Mouse (Mus musculus) heart, adult 18-20 months (tissue): ENCODE results near the gene Sgip1. TPM values are rescaled to one million over a fixed set of nuclear protein-coding genes. Genes with fewer than 3 reads are reported as not detected.

Experiments
- DNase-seq, 2 experiments: peaks; one replicate each; pipeline ENCODE4 v3.0.0; 2021 to 2022; ENCODE audit warnings: mixed read lengths in 1 of 2
- long read RNA-seq, 2 experiments: library from polyadenylated mRNA; stranded (forward); transcript quantifications; one replicate each; pipeline ENCODE4 v2.0.0; 2021
- total RNA-seq, 2 experiments: library from RNA; stranded (reverse); gene quantifications; 2 replicates each; pipeline ENCODE4 v1.2.3; 2021

The Sgip1 gene
- 1 to 10 TPM in 1 of 2 experiments, under 1 TPM in 1; 0.65 to 1.3 TPM for total RNA-seq
- long read RNA-seq, experiment 1, result 0 reads
- long read RNA-seq, experiment 2, result 0 reads

- DNase-seq, result no peak
Observed at GRCm38 (mm10) chr4:102741287-102741686, at the start of gene Sgip1. TSS of gene Sgip1 (plus strand) at chr4:102741297.

- no peak for DNase-seq
Observed at GRCm38 (mm10) chr4:102691402-102691801, 49.7 kb upstream of the Sgip1 start.

DNA sequence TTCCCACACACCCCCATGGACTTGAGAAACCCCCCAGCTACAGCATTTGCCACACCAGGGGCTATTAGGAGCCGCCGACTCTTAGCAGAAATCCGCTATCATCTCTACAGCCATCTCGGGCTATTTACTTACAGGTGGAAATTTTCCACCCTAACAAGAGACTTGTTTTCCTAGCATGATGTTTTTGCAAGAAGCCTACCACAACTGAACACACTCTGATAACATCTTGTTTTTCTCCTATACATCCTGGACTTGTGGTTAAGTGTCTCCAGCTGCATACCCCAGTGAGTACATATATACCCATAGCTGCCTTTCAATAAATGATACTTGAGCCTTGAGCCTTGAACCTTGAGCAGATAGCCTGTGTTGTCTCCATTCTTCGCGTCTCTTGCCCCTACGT, 43.1 kb upstream of the Sgip1 start:
- no peak for DNase-seq

DNA sequence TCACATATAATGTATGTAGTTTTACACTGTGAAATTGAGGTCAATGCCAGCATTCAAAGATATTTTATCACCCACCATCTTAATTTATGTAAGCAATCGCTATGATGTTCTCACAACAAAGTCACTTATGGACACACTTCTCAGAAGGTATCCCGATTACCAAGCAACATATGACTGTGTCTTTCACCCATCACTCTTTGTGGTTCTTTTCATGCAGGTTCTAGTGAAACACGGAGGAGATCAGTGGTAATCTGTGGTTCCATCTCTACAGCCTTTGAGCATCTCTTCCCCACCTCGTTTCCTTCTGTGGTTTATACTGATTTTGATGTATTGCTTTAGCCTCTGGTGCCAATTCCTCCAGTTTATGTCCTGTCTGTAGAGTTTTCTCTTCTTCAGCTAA, 29.4 kb upstream of the Sgip1 start:
- no peak for DNase-seq

DNA sequence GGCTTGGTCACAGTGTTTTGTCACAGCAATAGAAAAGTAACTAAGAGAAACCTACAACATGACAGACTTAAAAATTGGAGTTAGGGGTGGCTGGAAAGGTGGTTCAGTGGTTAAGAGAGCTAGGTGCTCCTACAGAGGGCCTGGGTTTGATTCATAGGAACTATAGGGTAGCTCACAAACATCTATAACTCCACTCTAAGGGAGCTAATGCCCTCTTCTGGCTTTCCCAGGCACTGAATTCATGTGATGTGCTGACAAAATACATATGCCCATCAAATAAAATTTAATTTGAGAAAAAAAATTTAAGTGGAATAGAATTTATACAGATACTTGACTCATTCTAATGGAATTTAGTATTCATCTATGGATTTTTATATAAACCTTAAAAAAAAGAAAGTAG, 25.6 kb upstream of the Sgip1 start:
- no peak for DNase-seq

DNA sequence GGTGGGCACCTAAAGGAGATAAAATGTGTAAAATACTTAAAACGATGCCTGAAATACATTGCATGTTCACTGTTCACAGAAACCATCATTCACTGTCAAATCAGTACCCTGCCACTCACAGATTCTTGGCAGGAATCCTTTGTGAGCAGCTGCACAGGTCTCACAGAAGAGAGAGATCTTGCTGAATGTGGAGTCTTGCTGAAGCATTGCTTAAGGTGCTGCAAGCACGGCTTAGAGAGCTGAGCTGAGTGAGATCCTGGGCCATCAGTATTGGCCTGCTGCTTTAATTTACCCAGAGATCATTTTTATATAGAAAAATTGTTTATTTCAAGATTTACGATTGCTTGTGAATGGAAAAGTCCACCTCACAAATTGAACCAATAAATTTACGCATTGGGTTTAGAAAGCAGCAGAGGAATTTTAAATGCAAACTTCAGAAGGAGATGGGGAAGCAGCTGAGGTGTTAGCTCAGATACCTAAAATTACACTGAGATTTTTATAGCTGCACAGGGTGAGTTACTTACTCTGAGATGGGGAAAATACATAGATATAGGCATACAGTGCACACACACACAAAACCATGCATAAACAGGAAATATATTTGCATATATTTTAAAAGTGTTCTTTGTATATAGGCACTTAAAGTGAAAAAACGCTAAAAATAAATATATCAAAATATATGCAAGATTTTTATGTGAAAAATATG, 23.8 kb upstream of the Sgip1 start:
- no peak for DNase-seq

DNA sequence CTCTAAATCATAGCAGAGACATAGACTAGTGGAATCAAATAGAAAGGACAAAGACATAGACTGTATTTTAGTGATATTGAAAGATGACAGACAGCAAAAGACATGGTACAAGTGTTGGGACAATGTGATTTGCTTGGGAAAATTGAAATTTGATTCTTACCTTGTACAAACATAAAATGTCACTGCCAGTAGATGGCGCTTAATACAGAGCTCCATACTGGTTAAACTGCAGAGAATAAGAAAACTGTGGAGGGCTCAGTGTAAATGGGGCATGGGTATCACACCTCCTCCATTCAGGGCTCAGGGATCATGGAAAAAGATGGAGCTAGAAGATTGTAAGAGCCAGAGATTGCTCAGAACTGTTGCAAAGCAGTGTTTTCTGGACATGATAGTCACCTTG, 21.6 kb upstream of the Sgip1 start:
- DNase-seq, result peak in 1 of 2 experiments; percentile 31

GRCm38 (mm10) chr4:102719951-102720350, 21.1 kb upstream of the Sgip1 start:
- DNase-seq, result no peak

- no peak for DNase-seq
Observed at GRCm38 (mm10) chr4:102724442-102724841, 16.7 kb upstream of the Sgip1 start.

DNA sequence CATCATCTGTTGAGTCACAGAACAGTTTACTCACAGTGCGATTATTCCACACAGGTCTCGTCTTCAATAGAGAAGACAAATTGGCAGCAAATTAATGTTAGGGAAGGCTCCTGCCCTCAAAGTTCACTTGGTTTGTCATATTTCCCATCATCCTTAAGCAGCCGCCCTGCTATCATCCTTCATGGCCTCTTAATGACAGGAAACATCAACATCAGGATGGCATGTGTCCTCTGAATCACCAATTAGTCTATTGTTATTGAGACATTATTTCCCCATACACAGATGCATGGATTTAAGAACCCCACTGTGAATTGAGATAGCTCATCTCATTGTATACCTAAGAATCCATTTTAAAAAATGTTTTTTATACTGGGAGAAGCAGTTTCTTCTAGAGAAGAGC, 10.1 kb upstream of the Sgip1 start:
- DNase-seq, result no peak

DNA sequence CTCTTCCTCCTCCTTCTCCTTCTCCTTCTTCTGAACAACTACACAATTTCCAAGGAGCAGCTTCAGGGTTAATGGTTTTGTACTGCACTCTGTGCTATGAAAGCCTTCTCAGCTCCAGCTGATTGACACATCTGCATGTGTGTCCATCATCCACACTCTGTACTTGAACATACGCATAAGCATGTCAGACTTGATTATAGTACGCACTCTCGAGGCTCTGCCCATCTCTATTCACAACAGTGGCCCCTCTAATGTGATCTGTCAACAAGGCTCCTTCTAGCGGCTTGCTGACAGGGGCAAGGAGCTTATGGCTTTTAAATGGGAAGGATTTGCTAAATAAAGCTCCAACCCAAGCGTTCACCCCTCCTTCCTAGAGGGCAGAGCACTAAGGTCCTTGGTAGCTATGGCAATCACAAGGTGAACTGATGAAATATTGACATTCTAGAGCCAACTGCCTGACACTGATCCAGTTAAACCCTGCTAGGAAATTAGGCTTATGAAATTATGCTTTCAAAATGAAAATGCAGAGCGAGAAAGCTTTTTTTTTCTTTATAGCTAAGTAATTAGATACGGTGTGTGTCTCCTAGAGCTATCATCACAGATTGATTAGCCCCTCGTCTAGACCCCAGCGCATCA, 7.0 kb upstream of the Sgip1 start:
- DNase-seq, result no peak

DNA sequence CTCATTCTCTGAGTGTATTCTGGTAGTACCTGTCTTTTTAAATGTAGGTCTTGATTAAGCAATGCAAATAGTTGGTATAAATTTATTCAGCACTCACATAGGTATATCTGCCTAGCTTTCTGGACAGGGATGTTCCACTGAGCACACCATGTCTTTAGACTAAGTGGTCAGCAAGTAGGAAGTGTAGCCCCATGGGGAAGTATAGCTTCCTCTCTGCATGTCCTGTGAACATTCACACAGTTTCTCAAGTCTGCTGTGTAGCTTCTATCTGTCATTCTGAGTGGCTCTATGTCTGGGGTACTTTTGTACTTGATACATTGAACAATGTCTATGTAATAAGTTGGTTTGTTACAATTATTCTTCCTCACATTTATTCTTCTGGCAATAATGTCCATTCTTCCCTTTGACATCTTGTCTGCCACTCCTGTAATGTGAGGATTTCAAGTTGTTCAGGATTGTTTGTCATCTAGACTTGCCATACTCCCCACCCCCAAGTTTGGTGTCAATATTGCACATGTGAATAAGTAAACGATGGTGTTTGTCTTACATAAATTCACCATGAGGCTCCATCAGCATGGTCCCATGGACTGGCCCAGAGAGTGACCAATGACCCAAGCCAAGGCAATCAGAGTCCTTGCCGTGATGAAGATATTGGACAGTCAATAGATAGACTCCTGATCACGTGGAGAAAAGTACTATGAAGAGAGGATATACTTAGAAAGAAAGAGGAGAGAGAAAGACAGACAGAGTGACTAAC, 12.4 kb downstream of the Sgip1 start:
- DNase-seq, result no peak

DNA sequence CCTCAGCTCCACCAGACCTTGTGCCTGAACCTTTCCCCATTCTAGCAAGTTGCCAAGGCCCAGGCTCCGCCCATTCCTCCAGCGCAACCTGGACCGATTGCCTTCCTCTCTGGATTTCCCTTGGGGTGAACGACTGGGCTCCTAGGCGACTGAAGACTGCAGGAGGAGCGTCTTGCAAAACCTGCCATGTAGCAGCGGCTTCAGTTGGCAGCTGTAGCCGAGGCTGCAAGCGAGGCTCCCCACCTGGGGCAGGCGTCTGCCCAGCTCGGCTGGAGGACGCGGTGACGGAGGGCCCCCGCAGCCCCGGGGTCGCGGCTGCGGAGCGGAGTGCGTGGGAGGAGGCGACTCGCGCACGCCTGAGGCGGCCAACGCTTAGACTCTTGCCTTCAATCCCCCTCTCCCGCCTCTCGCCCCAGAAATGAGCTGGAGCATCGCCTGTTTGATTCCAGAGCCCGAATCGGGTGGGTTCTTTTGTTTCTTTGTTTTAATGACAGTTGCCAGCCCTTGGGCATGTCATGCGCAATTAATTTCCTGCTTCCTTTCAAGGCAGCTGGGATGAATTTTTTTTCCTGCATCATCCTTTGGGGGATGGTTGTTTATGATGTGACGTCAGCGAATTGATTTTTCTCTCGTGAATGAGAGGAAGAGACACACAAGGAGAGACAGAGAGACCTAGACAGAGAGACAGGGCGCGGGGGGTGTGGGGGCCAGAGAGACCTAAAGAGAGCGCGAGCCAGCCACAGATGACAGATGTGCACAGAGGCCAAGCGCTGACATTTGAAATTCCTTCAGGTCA, 18.2 kb downstream of the Sgip1 start:
- peak; percentile 38 to 64 for DNase-seq

DNA sequence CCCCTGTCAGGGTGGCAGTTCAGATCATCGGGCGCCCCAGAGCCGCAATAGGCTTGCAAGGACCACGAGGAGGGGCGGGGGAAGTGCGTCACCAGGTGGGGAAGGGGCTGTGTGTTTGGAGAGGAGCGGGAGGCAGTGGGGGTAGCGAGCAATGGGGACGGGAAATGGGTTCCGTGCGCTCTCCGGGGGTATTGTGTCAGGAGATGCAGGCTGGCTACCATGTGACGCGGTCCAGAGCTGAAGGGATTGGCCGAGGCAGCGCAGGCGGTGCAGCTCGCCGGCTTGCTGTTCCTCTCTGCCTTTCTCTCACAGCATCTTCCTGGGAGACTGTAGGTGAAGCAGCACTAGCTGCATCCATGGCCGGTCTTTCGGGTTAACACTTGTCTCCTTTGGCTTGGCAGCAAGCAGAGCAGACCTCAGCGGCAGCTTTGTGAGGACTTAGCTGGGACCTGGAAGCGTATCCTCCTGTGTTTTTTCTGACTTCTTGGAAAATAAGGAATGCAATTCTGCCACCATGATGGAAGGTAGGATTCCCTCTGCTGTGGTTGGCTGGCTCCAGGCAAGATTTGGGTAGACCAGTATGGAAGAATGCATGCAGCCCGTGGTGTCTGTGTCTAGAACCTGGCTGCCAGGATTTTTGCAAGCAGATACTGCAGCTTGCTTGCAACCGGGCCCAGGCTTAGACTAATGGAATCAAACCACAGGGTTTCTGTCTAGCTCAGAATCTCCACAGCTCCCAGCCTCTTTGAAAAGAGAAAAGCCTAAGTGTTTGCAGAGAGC, 19.1 kb downstream of the Sgip1 start:
- DNase-seq, result peak; percentile 70 to 71

- DNase-seq, result no peak
Observed at GRCm38 (mm10) chr4:102762075-102762474, 21.0 kb downstream of the Sgip1 start.

DNA sequence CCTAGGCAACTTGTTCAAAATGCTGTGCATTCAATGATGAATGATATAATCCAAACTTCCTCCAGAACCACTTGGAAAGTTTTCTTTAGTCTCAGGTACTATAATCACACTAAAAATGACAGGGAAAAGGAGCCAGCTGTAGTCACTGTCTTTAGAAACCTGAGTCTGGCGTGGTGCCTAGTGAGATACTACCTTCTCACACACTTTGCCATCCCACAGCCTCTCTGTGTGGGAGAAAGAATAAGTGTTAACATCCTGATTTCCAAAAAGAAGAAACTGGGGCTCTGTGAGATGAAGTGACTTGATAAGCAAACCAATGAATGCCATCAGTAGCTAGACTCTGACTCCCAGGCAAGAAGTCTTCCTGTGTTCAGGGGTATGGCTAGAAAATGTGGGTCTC, 28.0 kb downstream of the Sgip1 start:
- no peak for DNase-seq

DNA sequence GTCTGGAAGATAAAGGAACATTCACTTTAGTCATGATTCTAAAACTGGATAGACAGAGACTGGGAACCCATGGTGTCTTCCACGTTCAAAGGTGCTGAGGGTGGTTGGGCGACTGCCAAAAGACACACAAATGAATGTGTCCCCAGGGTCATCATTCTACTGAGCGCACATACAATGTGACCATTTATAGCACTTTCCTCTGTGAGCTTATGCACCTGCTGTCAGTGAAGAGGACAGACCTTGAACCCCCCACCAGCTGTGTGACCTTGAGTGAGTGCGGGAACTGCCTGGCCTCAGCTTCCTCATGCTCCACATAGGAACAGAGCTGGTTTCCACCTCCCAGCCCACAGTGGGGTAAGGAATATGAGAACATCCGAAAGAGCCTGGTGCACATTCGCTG, 28.8 kb downstream of the Sgip1 start:
- DNase-seq, result no peak

DNA sequence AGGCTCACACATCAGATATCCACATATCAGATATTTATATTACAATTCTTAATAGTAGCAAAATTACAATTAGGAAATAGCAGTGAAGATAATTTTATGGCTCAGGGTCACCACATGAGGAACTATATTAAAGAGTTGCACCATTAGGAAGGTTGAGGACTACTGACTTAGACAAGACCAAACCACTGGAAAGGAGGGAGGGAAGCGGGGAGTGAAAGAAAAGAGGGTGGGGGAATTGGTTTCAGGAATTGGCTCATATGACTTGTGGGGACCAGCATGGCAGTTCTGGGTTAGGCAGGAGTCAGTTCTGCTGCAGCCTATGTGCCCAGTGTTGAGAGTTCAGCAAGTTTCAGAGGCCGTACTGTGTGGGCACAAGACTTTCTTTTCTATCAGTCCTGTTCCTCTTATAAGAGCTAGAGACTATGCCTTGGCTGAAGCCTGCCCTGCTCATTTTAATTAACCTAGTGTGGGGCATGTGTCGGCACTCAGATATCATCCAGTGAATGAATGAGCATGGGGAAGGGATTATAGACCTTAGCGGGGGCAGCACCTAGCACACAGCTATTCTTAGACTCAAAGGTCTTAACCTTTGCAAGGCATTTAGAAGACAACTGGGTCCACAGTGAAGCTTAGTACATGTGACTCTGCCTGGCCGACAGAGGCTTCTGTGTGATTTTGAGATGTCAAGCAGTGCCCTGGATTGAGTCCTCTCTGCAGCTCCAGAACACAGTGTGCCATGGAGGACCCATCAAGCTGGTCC, 30.7 kb downstream of the Sgip1 start:
- no peak for DNase-seq

GRCm38 (mm10) chr4:102773225-102773624, 32.1 kb downstream of the Sgip1 start:
- DNase-seq, result no peak

DNA sequence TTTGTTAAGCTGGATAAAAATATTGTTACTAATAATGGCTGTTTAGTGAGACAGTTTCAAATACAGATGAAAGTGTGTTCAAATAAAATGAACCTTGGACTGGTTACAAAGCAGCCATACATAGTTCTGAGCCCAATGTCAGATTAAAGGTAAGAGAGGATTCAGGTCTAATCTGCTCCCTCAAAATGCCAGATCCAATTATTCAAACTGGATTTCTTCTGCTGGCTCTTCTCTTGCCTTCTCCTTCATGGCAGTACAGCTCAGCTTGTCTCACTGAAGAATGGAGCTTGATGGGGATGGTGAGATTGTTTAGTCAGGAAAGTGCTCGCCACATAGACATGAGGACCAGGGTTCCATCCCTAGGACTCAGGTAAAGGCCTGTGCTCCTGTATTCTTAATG, 32.7 kb downstream of the Sgip1 start:
- no peak for DNase-seq

- DNase-seq, result no peak
Observed at GRCm38 (mm10) chr4:102774549-102774948, 33.5 kb downstream of the Sgip1 start.
